Mouse (Mus musculus) hindbrain, embryonic 14.5 days (tissue): ENCODE measurements around the gene Lpo. TPM values are rescaled to one million over a fixed set of nuclear protein-coding genes. Genes with fewer than 3 reads are reported as not detected.

Source experiments
- ATAC-seq: fragments of 200-750 bp; cut with Nextera tagmentation; 2 replicates; pipeline ENCODE4 v1.8.0; 2017; ENCODE audit warnings: moderate number of reproducible peaks, mild to moderate bottlenecking, moderate TSS enrichment, moderate library complexity; ENCODE audit not compliant: low FRiP score
- DNase-seq: peaks from one replicate; pipeline ENCODE4 v3.0.0-alpha.2; 2015; ENCODE audit warnings: low spot score
- H3K27ac ChIP-seq: fragments of 300-500 bp; sonication (generic); 2 replicates; pipeline ENCODE4 v1.5.1; 2014; ENCODE audit warnings: mild to moderate bottlenecking, moderate library complexity
- H3K27me3 ChIP-seq: fragments of 300-500 bp; sonication (generic); 2 replicates; pipeline ENCODE4 v1.6.1; 2014; ENCODE audit warnings: mild to moderate bottlenecking, low read length, mixed read lengths; ENCODE audit not compliant: control insufficient read depth, insufficient read depth
- H3K36me3 ChIP-seq: fragments of 300-500 bp; sonication (generic); replicated peaks from 2 replicates; pipeline ENCODE4 v1.6.1; 2014; ENCODE audit not compliant: control insufficient read depth, insufficient read depth
- H3K4me1 ChIP-seq: fragments of 300-500 bp; sonication (generic); replicated peaks from 2 replicates; pipeline ENCODE4 v1.6.1; 2014; ENCODE audit warnings: antibody characterized with exemption, low read length, mixed read lengths; ENCODE audit not compliant: control insufficient read depth, insufficient read depth
- H3K4me2 ChIP-seq: fragments of 300-500 bp; sonication (generic); replicated peaks from 2 replicates; pipeline ENCODE4 v1.6.1; 2014; ENCODE audit warnings: mild to moderate bottlenecking, moderate library complexity
- H3K4me3 ChIP-seq: fragments of 300-500 bp; sonication (generic); replicated peaks from 2 replicates; pipeline ENCODE4 v1.5.1; 2014; ENCODE audit warnings: mild to moderate bottlenecking, low read length
- H3K9ac ChIP-seq: fragments of 300-500 bp; sonication (generic); 2 replicates; pipeline ENCODE4 v1.6.1; 2014
- H3K9me3 ChIP-seq: fragments of 300-500 bp; sonication (generic); 2 replicates; pipeline ENCODE4 v1.6.1; 2016; ENCODE audit warnings: low read length; ENCODE audit not compliant: control insufficient read depth
- WGBS: fragments of 180-500 bp; shearing (Covaris S2); extraction: QIAGEN DNeasy Blood & Tissue Kit; methylation state at CpG from one replicate; pipeline ENCODE4 v1.1.7; 2014; 5-methylcytosine and 5-hydroxymethylcytosine counted together
- polyA plus RNA-seq: library from polyadenylated mRNA; unstranded; fragments of >200 nt; fragmentation: Nextera tagmentation; extraction: Ambion mirVana; gene quantifications from 2 replicates; pipeline ENCODE4 v1.2.1, GENCODE M21; 2014

Lpo gene
- polyA plus RNA-seq, 1 experiment from 2014 or later, result 2.2 TPM

DNA sequence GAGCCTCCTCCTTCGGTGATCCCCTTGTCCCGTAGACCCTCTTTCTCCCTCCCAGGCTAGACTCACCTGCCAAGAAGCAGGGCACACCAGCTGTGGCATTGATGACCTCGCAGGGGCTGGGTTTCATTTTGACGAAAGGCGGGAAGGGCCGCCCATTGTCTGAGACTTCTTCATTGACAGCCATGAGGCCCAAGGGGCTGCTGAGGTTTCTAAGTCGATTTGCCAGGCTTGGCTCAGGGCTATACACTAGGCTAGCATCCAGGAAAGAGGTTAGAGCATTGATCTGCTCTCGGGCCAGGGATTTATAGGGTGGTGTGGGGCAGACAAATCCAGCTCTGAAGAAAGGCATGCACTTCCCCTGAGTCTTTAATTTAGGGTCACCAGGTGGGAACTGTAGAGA lies 13.3 kb downstream of the Lpo start:
- Histone ChIP-seq H3K27ac (no peak overlapping the region), H3K9ac (no peak overlapping the region), H3K9me3 (no peaks in the 10 kb centered on the region), H3K4me3 (no peak overlapping the region), H3K36me3 (no peaks in the 10 kb centered on the region), H3K4me2 (no peak overlapping the region), H3K4me1 (peaks cover 9% of the 10 kb centered on the region), H3K27me3 (no peaks in the 10 kb centered on the region)
- ATAC-seq, result no peak
- 53% methylated on average over 8 of the region's 8 CpGs for WGBS
- no peak for DNase-seq

DNA sequence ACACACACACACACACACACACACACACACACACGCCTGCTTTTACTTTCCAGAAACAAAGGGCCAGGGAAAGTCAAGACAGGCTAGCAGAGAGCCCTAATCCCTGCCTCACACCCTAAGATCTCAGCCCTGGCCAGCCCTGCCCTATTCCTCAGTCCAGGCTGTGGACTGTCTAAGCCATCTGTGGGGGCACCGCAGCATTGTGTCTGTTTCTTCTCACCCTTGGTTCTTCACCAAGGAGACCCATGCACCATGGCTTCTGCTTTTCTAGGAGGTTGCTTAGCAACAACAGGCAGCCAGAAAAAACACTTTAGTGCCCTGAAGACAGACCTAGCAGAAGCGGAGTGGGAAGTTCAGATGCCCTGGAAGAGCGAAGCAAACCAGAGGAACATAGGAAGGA lies 16.7 kb downstream of the Lpo start:
- Histone ChIP-seq H3K9me3 (no peaks in the 10 kb centered on the region), H3K4me2 (no peak overlapping the region), H3K4me3 (no peak overlapping the region), H3K27ac (no peak overlapping the region), H3K9ac (no peak overlapping the region), H3K4me1 (no peaks in the 10 kb centered on the region), H3K36me3 (no peaks in the 10 kb centered on the region), H3K27me3 (no peaks in the 10 kb centered on the region)
- no peak for ATAC-seq
- DNase-seq, result peak; percentile 36
- WGBS, result 37% methylated on average over 4 of the region's 4 CpGs

DNA sequence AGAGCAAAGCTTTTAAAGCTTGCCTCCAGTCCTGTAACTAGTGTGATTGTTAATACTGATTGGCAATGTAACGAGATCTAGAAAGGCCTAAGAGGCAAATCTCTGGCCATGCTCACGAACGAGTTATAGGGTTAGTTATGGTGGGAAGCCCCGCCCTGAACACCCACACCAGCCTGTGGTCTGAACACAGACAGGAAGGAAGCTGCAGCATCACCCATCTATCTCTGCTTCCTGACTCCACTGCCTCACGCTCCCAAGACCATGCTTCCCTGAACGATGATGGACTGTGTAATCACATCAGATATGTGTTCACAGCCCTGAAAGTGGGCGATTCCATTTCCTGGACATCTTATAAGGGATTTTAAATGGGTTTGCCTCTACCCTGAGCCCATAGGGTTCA lies 19.9 kb downstream of the Lpo start:
- no peaks in the 10 kb centered on the region for H3K9me3 ChIP-seq
- no peak overlapping the region for H3K4me3 ChIP-seq
- no peaks in the 10 kb centered on the region for H3K4me1 ChIP-seq
- no peak overlapping the region for H3K4me2 ChIP-seq
- H3K27me3 ChIP-seq, result no peaks in the 10 kb centered on the region
- WGBS, result 89% methylated on average over 7 of the region's 7 CpGs
- no peaks in the 10 kb centered on the region for H3K36me3 ChIP-seq
- no peak overlapping the region for H3K27ac ChIP-seq
- no peak for ATAC-seq
- DNase-seq, result no peak
- H3K9ac ChIP-seq, result no peak overlapping the region

DNA sequence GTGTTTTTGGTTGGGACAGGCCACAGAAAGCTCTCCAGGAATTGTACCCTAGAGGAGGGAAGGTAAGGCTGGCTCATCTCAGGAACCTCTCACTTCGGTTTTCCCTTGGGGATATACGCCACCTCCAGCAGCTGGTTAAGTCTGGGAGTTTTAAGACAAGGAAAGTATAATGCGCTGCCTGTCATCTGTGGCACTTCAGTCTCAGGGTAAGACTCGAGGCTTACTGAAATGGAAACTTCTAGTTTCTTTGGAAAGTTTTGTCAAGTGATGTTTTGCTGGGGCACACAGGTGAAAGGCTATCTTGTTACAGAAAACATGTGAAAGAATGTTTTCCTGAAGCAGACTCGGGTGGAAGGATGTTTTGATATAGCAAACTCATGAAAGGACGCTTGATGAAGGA lies 20.7 kb downstream of the Lpo start:
- no peak overlapping the region for H3K4me3 ChIP-seq
- H3K9me3 ChIP-seq, result no peaks in the 10 kb centered on the region
- H3K27ac ChIP-seq, result no peak overlapping the region
- no peak overlapping the region for H3K9ac ChIP-seq
- ATAC-seq, result no peak
- H3K36me3 ChIP-seq, result no peaks in the 10 kb centered on the region
- no peak overlapping the region for H3K4me2 ChIP-seq
- no peaks in the 10 kb centered on the region for H3K27me3 ChIP-seq
- H3K4me1 ChIP-seq, result 0 out of 2 replicates have a peak, but pooled peaks cover 3% of the 10 kb centered on the region
- no peak for DNase-seq
- 92% methylated on average over 6 of the region's 6 CpGs for WGBS

DNA sequence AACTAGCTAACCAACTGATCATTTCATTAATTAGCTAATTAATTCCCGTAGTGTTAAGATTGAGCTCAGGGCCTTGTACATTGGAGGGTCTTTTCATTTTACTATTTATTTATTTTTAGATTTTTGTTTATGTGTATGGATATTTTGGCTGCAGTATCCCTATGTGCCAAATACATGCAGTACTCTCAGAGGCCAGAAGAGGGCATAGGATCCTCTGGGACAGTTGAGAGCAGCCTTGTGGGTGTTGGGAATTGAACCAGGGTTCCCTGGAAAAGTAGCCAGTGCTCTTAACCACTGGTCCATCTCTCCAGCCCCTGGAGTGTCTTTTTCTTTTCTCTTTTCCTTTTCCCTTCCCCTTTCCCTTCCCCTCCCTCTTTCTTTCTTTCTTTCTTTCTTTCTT lies 22.6 kb downstream of the Lpo start:
- WGBS, result 61% methylated on average over 1 of the region's 1 CpGs
- H3K36me3 ChIP-seq, result no peaks in the 10 kb centered on the region
- no peak overlapping the region for H3K4me2 ChIP-seq
- no peak overlapping the region for H3K4me3 ChIP-seq
- no peaks in the 10 kb centered on the region for H3K27me3 ChIP-seq
- 0 out of 2 replicates have a peak, but pooled peaks cover 3% of the 10 kb centered on the region for H3K4me1 ChIP-seq
- H3K9ac ChIP-seq, result no peak overlapping the region
- DNase-seq, result no peak
- H3K27ac ChIP-seq, result no peak overlapping the region
- no peaks in the 10 kb centered on the region for H3K9me3 ChIP-seq
- no peak for ATAC-seq

DNA sequence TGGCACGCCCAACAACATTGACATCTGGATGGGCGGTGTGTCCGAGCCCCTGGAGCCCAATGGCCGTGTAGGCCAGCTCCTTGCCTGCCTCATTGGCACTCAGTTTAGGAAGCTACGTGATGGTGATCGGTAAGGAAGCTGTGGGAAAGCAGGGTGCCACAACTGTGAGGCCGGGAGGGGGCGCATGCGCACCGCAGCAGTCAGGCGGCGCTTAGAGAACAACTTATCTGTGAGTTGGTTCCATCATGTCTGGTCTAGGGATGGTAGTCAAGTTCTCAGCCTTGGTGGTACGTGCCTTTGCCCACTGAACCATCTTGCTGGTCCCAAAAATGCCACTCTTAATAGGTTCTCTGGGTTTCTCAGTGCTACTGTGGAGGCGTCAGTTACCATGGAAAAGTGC lies 25.5 kb downstream of the Lpo start:
- Histone ChIP-seq H3K4me3 (no peak overlapping the region), H3K36me3 (no peaks in the 10 kb centered on the region), H3K27ac (no peak overlapping the region), H3K9ac (no peak overlapping the region), H3K4me2 (0 out of 2 replicates have a peak overlapping the region, but pooled peaks have one; percentile 12), H3K4me1 (0 out of 2 replicates have a peak, but pooled peaks cover 3% of the 10 kb centered on the region), H3K27me3 (no peaks in the 10 kb centered on the region), H3K9me3 (no peaks in the 10 kb centered on the region)
- 50% methylated on average over 14 of the region's 14 CpGs for WGBS
- ATAC-seq (no peak), DNase-seq (no peak)

DNA sequence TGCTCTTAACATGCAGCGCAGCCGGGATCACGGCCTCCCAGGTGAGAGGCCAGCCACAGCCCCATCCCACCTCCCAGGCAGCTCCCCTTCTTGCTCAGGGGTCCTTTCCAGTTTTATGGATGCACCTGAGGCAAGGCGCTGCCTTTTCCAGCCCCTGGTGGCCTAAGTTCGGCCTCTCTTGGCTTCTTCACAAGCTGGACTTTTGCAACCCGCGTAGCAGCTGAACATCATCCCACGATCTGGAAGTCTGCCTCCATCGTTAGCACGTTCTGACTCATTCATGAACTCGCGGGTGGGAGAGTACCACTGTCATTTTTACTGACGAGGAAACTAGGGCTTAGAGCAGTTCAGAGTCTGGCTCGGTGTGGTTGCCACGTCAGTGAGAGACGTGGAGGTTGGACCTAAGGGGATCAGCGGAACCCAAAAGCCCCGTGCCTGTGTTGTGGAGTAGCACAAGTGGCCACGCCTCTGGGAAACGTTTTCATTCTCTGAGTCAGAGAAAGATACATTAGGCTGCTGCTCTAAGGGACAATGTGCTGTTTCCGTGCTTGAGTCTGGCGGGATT lies 26.3 kb downstream of the Lpo start:
- ATAC-seq (no peak), DNase-seq (no peak)
- H3K4me2 ChIP-seq, result no peak overlapping the region
- no peak overlapping the region for H3K4me3 ChIP-seq
- H3K27me3 ChIP-seq, result no peaks in the 10 kb centered on the region
- no peaks in the 10 kb centered on the region for H3K9me3 ChIP-seq
- no peaks in the 10 kb centered on the region for H3K36me3 ChIP-seq
- 0 out of 2 replicates have a peak, but pooled peaks cover 3% of the 10 kb centered on the region for H3K4me1 ChIP-seq
- WGBS, result 87% methylated on average over 22 of the region's 22 CpGs
- no peak overlapping the region for H3K27ac ChIP-seq
- no peak overlapping the region for H3K9ac ChIP-seq

DNA sequence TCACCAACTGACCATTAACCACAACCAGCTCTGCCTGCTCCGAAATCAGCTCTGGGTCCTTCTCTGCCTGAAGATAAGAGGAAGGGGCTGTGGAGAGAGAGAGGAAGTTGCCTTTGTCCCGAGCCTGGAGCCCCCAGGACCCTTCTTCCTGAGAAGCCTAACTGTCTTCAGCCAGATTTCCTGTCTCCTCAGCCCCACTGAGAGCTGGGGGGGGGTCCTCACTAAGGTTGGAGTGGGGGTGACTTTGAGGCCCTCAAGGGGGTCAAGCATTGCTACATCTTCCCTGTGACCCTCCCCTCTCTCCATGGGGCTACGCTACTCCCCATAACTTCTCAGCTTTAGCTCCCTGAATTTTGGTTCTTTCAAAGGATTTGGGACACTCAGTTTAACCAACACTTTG lies 34.6 kb downstream of the Lpo start, which contains the start of gene Mpo:
TSS of gene Mpo (plus strand) at position 122 of the 400 bp plus-strand sequence.
- H3K9ac ChIP-seq, result no peak within 1 kb of the TSS
- no peak for ATAC-seq
- H3K36me3 ChIP-seq, result no peaks in the 10 kb centered on the region
- H3K4me3 ChIP-seq, result no peak within 1 kb of the TSS
- DNase-seq, result no peak
- H3K9me3 ChIP-seq, result no peaks in the 10 kb centered on the region
- no peaks in the 10 kb centered on the region for H3K4me1 ChIP-seq
- no peaks in the 10 kb centered on the region for H3K27me3 ChIP-seq
- H3K27ac ChIP-seq, result no peak within 1 kb of the TSS
- 66% methylated on average over 3 of the region's 3 CpGs for WGBS
- no peak within 1 kb of the TSS for H3K4me2 ChIP-seq

DNA sequence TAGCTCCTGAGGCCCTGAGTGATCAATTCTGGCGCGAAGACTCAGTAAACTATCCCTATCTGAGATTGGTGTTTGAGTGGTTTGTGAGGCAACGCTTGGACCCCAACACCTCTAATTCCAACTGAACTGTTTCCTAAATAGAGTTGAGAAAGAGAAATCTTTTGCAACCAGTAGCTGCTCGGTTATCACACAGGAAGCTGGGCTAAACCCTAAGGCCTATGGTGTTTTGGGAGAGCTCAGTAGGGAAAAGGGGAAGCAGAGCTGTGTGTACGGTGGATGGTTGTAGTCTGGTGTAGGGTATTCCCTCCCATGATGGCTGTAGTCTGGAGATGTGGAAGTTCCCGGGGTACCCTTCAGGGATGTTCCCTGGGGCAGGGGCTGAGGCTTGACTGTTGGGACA lies 38.0 kb downstream of the Lpo start:
- Histone ChIP-seq H3K9me3 (no peaks in the 10 kb centered on the region), H3K4me3 (no peak overlapping the region), H3K9ac (no peak overlapping the region), H3K27me3 (no peaks in the 10 kb centered on the region), H3K27ac (no peak overlapping the region), H3K36me3 (peaks cover 4% of the 10 kb centered on the region), H3K4me1 (no peaks in the 10 kb centered on the region), H3K4me2 (no peak overlapping the region)
- no peak for DNase-seq
- WGBS, result 91% methylated on average over 6 of the region's 6 CpGs
- no peak for ATAC-seq

DNA sequence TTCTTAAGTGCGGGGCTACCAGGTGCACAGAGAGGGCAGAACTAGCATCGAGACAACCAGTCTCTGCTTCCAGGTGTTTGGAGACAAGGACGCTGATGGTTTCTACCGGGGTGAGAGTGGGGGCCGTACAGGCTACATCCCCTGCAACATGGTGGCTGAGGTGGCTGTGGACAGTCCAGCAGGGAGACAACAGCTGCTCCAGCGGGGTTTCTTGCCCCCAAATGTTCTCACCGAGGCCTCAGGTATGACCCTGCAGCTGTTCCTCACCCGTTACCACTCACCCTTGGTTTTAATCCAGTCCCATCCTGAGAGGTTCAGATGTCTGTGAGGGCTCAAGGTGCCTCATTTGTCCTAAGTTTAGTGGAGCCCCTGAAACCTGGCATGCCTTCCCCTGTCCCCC lies 48.0 kb downstream of the Lpo start:
- Histone ChIP-seq H3K4me1 (0 out of 2 replicates have a peak, but pooled peaks cover 6% of the 10 kb centered on the region), H3K4me2 (no peak overlapping the region), H3K4me3 (no peak overlapping the region), H3K36me3 (peaks cover 68% of the 10 kb centered on the region), H3K9ac (no peak overlapping the region), H3K27ac (no peak overlapping the region), H3K27me3 (no peaks in the 10 kb centered on the region), H3K9me3 (no peaks in the 10 kb centered on the region)
- DNase-seq (no peak), ATAC-seq (no peak)
- WGBS, result 87% methylated on average over 8 of the region's 8 CpGs
